Mouse (Mus musculus): ENCODE data around the gene Sp9.

DNA sequence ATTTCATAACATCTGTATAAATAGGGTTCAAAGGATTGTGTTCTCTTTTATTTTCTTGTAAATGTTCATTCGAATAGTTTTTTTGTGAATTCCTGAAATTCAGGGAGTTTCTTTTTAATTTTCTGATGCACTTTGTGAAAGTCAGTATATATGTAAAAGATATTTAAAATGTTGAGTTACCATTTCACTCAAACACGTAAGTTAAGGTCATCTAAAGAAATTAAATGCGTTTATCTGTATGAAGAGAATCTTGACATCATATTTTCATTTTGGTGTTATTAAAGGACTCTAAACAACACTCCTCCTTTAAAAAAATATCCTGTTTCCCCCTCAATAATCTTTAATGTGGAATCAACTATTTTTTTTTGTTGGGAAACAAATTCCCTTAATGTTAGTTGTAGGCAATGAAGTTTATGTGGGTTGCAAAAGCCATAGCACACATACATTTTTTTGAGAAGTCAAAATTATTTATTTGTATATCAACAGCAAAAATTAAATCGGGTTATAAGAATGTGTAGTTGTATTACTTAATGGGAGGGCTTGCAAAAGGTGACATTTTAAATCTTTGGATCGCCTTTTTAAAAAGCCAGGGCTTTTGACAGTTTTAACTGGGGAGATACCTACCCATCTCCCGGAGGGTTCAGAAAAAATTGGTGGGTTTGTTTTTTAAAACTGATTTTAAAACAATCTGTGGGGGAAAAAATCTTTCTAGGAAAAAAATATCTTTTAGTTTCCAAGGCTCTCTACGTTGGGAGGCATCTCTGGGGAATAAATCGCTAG, 3.7 kb downstream of the Sp9 start:
- TF ChIP-seq POLR2A (IDR thresholded peaks at IDR 0.05; ENCODE audit: low read depth, low read length): no peak
- no peak for TF ChIP-seq CTCF (IDR thresholded peaks at IDR 0.05; ENCODE audit: borderline replicate concordance, insufficient read depth, low read length)
